Mouse (Mus musculus) liver, embryonic 14.5 days (tissue): ENCODE measurements around the gene Gale.

Experiments
- CTCF ChIP-seq: IDR thresholded peaks from 2 replicates; pipeline ENCODE4 v1.5.1; 2016; ENCODE audit warnings: antibody characterized with exemption, low read depth, control low read depth
- EP300 ChIP-seq: IDR thresholded peaks from 2 replicates; pipeline ENCODE4 v1.6.1; 2016; ENCODE audit warnings: antibody characterized with exemption, low read depth

DNA sequence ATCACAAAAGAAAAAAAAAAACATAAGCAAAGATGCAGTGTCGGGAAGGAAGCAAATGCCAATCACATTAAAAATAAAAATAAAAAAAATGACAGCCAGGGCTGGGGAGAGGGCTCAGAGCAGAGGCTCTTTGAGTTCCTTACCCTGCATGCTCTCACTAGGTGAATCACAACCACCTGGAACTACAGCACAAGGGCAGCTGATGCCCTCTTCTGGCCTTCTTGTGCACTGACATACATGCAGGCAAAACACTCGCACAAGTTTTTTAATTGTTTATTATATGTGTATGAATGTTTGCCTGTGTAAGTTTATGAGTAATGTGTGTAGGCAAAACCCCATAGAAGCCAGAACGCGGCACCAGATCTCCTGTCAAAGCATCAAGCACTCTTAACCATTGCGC is 31.7 kb upstream of the Gale start:
- TF ChIP-seq CTCF: peak; percentile 78
- TF ChIP-seq EP300: no peak
